Mouse (Mus musculus): Measurements from ENCODE around the gene BC049352. TPM values are rescaled to one million over a fixed set of nuclear protein-coding genes. Genes with fewer than 3 reads are reported as not detected.

Gene BC049352
- 0.04 TPM in 1 of 2 replicates, not detected in the other for polyA plus RNA-seq (2012; rRNA removed)
- not detected in 2 replicates for polyA plus RNA-seq (2014; fragmentation: Nextera tagmentation; extraction: Ambion mirVana)

- no peak within 1 kb of the TSS for H3K4me3 ChIP-seq (replicated peaks; ENCODE audit: low read length)
- no peaks in the 10 kb centered on the region for H3K9me3 ChIP-seq (ENCODE audit: control insufficient read depth, low read length)
- H3K4me2 ChIP-seq (replicated peaks; ENCODE audit: low read depth, low read length, severe bottlenecking), result no peak within 1 kb of the TSS
- TF ChIP-seq POLR2A (IDR thresholded peaks at IDR 0.05; ENCODE audit: borderline replicate concordance, extremely low read depth, insufficient read depth, insufficient read length), result no peak
- WGBS, result 3% methylated on average over 2 of the region's 2 CpGs
- no peak for DNase-seq (ENCODE audit: low spot score)
- no peaks in the 10 kb centered on the region for H3K36me3 ChIP-seq (ENCODE audit: control insufficient read depth, insufficient read depth, low read length)
- ATAC-seq (ENCODE audit: low FRiP score, low read depth), result no peak
- H3K27me3 ChIP-seq (ENCODE audit: control insufficient read depth, insufficient read depth, low read length), result no peaks in the 10 kb centered on the region
- no peak within 1 kb of the TSS for H3K9ac ChIP-seq (ENCODE audit: low read depth, low read length, severe bottlenecking)
- no peaks in the 10 kb centered on the region for H3K4me1 ChIP-seq (ENCODE audit: control insufficient read depth, insufficient read depth, low read length)
- H3K27ac ChIP-seq (replicated peaks; ENCODE audit: low read depth, low read length), result no peak within 1 kb of the TSS
These were observed at the start of gene BC049352 for GRCm38 (mm10) chr9:45181770-45182169. BC049352 (plus strand) TSS chr9:45182007.

- Histone ChIP-seq H3K27ac (replicated peaks; ENCODE audit: low read depth, low read length) (no peak overlapping the region), H3K4me3 (replicated peaks; ENCODE audit: low read length) (no peak overlapping the region)
- 32% methylated on average over 5 of the region's 5 CpGs for WGBS
These were observed 48.1 kb upstream of the BC049352 start for GRCm38 (mm10) chr9:45133484-45134310.

GRCm38 (mm10) chr9:45136442-45137169 is 45.2 kb upstream of the BC049352 start:
- WGBS, result 6% methylated on average over 7 of the region's 7 CpGs
- H3K27ac ChIP-seq (replicated peaks; ENCODE audit: low read depth, low read length), result no peak overlapping the region
- no peak overlapping the region for H3K9ac ChIP-seq (ENCODE audit: low read depth, low read length, severe bottlenecking)
- H3K9me3 ChIP-seq (ENCODE audit: control insufficient read depth, low read length), result no peaks in the 10 kb centered on the region
- H3K4me2 ChIP-seq (replicated peaks; ENCODE audit: low read depth, low read length, severe bottlenecking), result no peak overlapping the region
- ATAC-seq (ENCODE audit: low FRiP score, low read depth), result no peak
- H3K4me3 ChIP-seq (replicated peaks; ENCODE audit: low read length), result no peak overlapping the region
- DNase-seq (ENCODE audit: low spot score), result no peak
- H3K36me3 ChIP-seq (ENCODE audit: control insufficient read depth, insufficient read depth, low read length), result no peaks in the 10 kb centered on the region
- H3K4me1 ChIP-seq (ENCODE audit: control insufficient read depth, insufficient read depth, low read length), result peaks cover 9% of the 10 kb centered on the region
- TF ChIP-seq POLR2A (IDR thresholded peaks at IDR 0.05; ENCODE audit: borderline replicate concordance, extremely low read depth, insufficient read depth, insufficient read length), result no peak
- H3K27me3 ChIP-seq (ENCODE audit: control insufficient read depth, insufficient read depth, low read length), result peaks cover 28% of the 10 kb centered on the region

More at GRCm38 (mm10) chr9:45133484-45134310, 48.1 kb upstream of the BC049352 start:
- H3K27me3 ChIP-seq (ENCODE audit: control insufficient read depth, insufficient read depth, low read length), result peaks cover 20% of the 10 kb centered on the region
- no peaks in the 10 kb centered on the region for H3K9me3 ChIP-seq (ENCODE audit: control insufficient read depth, low read length)
- no peak for TF ChIP-seq POLR2A (IDR thresholded peaks at IDR 0.05; ENCODE audit: borderline replicate concordance, extremely low read depth, insufficient read depth, insufficient read length)
- H3K36me3 ChIP-seq (ENCODE audit: control insufficient read depth, insufficient read depth, low read length), result no peaks in the 10 kb centered on the region
- DNase-seq (ENCODE audit: low spot score) (peak; percentile 47), ATAC-seq (ENCODE audit: low FRiP score, low read depth) (no peak)
- peaks cover 4% of the 10 kb centered on the region; the same call in 1 of the 2 replicates for H3K4me1 ChIP-seq (ENCODE audit: control insufficient read depth, insufficient read depth, low read length)
- H3K9ac ChIP-seq (ENCODE audit: low read depth, low read length, severe bottlenecking), result no peak overlapping the region
- no peak overlapping the region for H3K4me2 ChIP-seq (replicated peaks; ENCODE audit: low read depth, low read length, severe bottlenecking)

- no peaks in the 10 kb centered on the region for H3K36me3 ChIP-seq (ENCODE audit: control insufficient read depth, insufficient read depth, low read length)
- H3K9me3 ChIP-seq (ENCODE audit: control insufficient read depth, low read length), result no peaks in the 10 kb centered on the region
- DNase-seq (ENCODE audit: low spot score) (peak; percentile 18), ATAC-seq (ENCODE audit: low FRiP score, low read depth) (peak; percentile 12; the same call in 1 of the 2 replicates)
- H3K9ac ChIP-seq (ENCODE audit: low read depth, low read length, severe bottlenecking), result peak within 1 kb of the TSS; percentile 49
- TF ChIP-seq POLR2A (IDR thresholded peaks at IDR 0.05; ENCODE audit: borderline replicate concordance, extremely low read depth, insufficient read depth, insufficient read length), result no peak
- H3K4me2 ChIP-seq (replicated peaks; ENCODE audit: low read depth, low read length, severe bottlenecking), result peak within 1 kb of the TSS; percentile 98
- peaks cover 9% of the 10 kb centered on the region for H3K4me1 ChIP-seq (ENCODE audit: control insufficient read depth, insufficient read depth, low read length)
- peaks cover 28% of the 10 kb centered on the region for H3K27me3 ChIP-seq (ENCODE audit: control insufficient read depth, insufficient read depth, low read length)
- 1% methylated on average over 70 of the region's 76 CpGs for WGBS
- H3K4me3 ChIP-seq (replicated peaks; ENCODE audit: low read length), result peak within 1 kb of the TSS; percentile 54
- H3K27ac ChIP-seq (replicated peaks; ENCODE audit: low read depth, low read length), result no peak within 1 kb of the TSS
These were observed 43.4 kb upstream of the BC049352 start, which contains the start of gene Scn4b for GRCm38 (mm10) chr9:45138191-45139032. Scn4b (plus strand) TSS chr9:45138395.
